Mouse (Mus musculus) forebrain, embryonic 16.5 days (tissue): ENCODE measurements around the gene Frem2. TPM values are rescaled to one million over a fixed set of nuclear protein-coding genes. Genes with fewer than 3 reads are reported as not detected.

Experiments used
- ATAC-seq: fragments of 200-750 bp; cut with Nextera tagmentation; 2 replicates; pipeline ENCODE4 v1.8.0; 2017; ENCODE audit warnings: mild to moderate bottlenecking, moderate library complexity
- H3K27ac ChIP-seq: fragments of 300-500 bp; sonication (generic); 2 replicates; pipeline ENCODE4 v1.5.1; 2014; ENCODE audit warnings: low read length, control low read depth
- H3K27me3 ChIP-seq: fragments of 300-500 bp; sonication (generic); replicated peaks from 2 replicates; pipeline ENCODE4 v1.6.1; 2014; ENCODE audit warnings: low read length; ENCODE audit not compliant: control insufficient read depth, insufficient read depth
- H3K36me3 ChIP-seq: fragments of 300-500 bp; sonication (generic); 2 replicates; pipeline ENCODE4 v1.6.1; 2014; ENCODE audit not compliant: control insufficient read depth, insufficient read depth
- H3K4me1 ChIP-seq: fragments of 300-500 bp; sonication (generic); replicated peaks from 2 replicates; pipeline ENCODE4 v1.6.1; 2014; ENCODE audit warnings: low read length; ENCODE audit not compliant: control insufficient read depth, insufficient read depth
- H3K4me2 ChIP-seq: fragments of 300-500 bp; sonication (generic); 2 replicates; pipeline ENCODE4 v1.6.1; 2014; ENCODE audit warnings: mild to moderate bottlenecking, low read length, control low read depth
- H3K4me3 ChIP-seq: fragments of 300-500 bp; sonication (generic); replicated peaks from 2 replicates; pipeline ENCODE4 v1.5.1; 2014; ENCODE audit warnings: mild to moderate bottlenecking, low read length, control low read depth
- H3K9ac ChIP-seq: fragments of 300-500 bp; sonication (generic); replicated peaks from 2 replicates; pipeline ENCODE4 v1.6.1; 2014; ENCODE audit warnings: low read depth, low read length, control low read depth
- H3K9me3 ChIP-seq: fragments of 300-500 bp; sonication (generic); 2 replicates; pipeline ENCODE4 v1.6.1; 2016; ENCODE audit warnings: low read length; ENCODE audit not compliant: control insufficient read depth
- WGBS: fragments of 180-500 bp; shearing (Covaris S2); extraction: QIAGEN DNeasy Blood & Tissue Kit; methylation state at CpG from one replicate; pipeline ENCODE4 v1.1.7; 2014; 5-methylcytosine and 5-hydroxymethylcytosine counted together
- polyA plus RNA-seq: library from polyadenylated mRNA; unstranded; fragments of >200 nt; fragmentation: Nextera tagmentation; extraction: Ambion mirVana; gene quantifications from 2 replicates; pipeline ENCODE4 v1.2.1, GENCODE M21; 2015

Gene Frem2
- polyA plus RNA-seq, 1 experiment from 2014 or later = 1.5 TPM

DNA sequence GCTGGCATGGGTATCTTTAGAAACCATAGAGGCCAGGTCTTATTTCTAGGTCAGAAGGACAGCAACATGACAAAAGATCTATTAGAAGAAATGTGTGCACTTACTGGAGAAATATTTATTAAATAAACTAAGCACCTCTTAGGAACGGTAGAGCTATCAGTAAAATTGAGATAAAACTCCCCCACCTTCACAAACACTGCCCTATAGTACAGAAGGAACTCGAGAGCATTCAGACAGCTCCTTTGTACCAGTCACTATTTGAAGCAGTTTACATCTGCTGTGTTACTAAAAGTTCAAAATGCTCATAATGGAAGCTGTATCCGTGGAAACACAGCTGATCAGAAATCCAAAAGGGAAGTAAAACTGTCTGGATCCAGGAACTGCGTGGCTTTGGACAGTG, 26.5 kb downstream of the Frem2 start:
- Histone ChIP-seq H3K27ac (no peak overlapping the region), H3K4me1 (0 out of 2 replicates have a peak, but pooled peaks cover 4% of the 10 kb centered on the region), H3K27me3 (no peaks in the 10 kb centered on the region), H3K4me3 (no peak overlapping the region), H3K4me2 (no peak overlapping the region), H3K36me3 (no peaks in the 10 kb centered on the region), H3K9me3 (no peaks in the 10 kb centered on the region), H3K9ac (no peak overlapping the region)
- ATAC-seq = no peak
- WGBS = 49% methylated on average over 4 of the region's 4 CpGs

DNA sequence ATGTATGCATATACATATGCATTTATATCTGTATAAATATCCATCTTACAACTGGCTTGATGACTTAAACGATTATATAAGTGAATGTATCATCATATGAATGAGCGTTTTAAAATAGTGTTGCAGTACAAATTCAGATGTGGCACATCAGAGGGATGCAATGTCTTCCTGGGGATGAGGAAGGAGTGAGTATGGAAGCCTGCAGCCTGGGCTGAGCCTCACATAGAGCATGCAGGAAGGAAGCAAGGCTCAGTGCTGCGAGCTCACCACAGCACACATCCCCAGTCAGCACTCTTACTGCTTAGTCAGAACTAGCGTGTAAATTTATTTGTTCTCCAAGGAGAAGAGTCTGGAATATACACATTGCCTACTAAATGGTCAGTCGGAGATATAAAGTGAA, 27.2 kb downstream of the Frem2 start:
- Histone ChIP-seq H3K9me3 (no peaks in the 10 kb centered on the region), H3K4me2 (no peak overlapping the region), H3K9ac (no peak overlapping the region), H3K4me3 (no peak overlapping the region), H3K27ac (no peak overlapping the region), H3K27me3 (no peaks in the 10 kb centered on the region), H3K36me3 (no peaks in the 10 kb centered on the region), H3K4me1 (0 out of 2 replicates have a peak, but pooled peaks cover 4% of the 10 kb centered on the region)
- ATAC-seq = no peak
- WGBS = 90% methylated on average over 5 of the region's 5 CpGs

DNA sequence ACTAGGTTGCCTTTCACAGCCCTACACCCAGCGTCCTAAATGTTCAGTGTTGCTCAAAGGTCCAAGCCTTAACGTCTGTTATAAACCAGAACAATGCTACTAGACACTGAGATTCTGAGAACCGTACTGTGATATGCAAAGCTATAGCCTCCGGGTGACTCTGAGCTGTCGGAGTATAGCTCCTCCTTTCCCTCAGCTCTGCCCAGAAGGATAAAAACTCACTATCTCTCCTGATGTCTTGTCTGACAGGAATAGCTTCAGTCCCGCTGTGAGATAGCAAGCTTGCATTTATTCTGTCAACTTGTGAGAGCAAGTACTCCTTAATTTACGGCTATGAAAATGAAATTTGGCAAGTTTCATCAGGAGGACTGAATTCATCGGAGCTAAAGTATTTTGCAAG, 33.9 kb downstream of the Frem2 start:
- Histone ChIP-seq H3K4me2 (no peak overlapping the region), H3K27me3 (no peaks in the 10 kb centered on the region), H3K27ac (no peak overlapping the region), H3K9me3 (no peaks in the 10 kb centered on the region), H3K36me3 (no peaks in the 10 kb centered on the region), H3K4me3 (no peak overlapping the region), H3K4me1 (0 out of 2 replicates have a peak, but pooled peaks cover 3% of the 10 kb centered on the region), H3K9ac (no peak overlapping the region)
- 82% methylated on average over 8 of the region's 8 CpGs for WGBS
- 0 out of 2 replicates have a peak, but pooled peaks have one; percentile 33 for ATAC-seq

DNA sequence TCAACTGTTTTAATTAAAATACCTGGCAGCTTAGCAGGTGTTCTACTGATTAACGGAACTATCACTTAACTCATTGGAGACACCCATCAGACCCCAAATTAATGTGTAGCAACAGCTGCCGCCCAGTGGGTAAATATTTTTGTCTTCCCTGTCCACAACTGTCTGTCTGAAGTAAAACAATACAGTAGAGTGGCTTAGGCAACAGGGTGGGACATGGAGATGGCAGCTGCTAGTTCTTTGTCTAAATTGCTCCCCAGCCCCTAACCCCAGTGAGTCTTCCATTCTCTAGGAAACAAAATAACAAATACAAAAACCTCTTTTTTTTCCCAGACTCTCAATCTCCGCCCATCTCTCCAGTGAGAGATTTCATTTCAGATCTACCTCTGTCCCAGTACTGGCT, 36.2 kb downstream of the Frem2 start:
- no peak overlapping the region for H3K9ac ChIP-seq
- WGBS = 47% methylated on average over 3 of the region's 3 CpGs
- H3K27ac ChIP-seq = no peak overlapping the region
- H3K27me3 ChIP-seq = no peaks in the 10 kb centered on the region
- no peaks in the 10 kb centered on the region for H3K9me3 ChIP-seq
- ATAC-seq = no peak
- H3K4me2 ChIP-seq = no peak overlapping the region
- H3K36me3 ChIP-seq = no peaks in the 10 kb centered on the region
- no peak overlapping the region for H3K4me3 ChIP-seq
- H3K4me1 ChIP-seq = 0 out of 2 replicates have a peak, but pooled peaks cover 3% of the 10 kb centered on the region

DNA sequence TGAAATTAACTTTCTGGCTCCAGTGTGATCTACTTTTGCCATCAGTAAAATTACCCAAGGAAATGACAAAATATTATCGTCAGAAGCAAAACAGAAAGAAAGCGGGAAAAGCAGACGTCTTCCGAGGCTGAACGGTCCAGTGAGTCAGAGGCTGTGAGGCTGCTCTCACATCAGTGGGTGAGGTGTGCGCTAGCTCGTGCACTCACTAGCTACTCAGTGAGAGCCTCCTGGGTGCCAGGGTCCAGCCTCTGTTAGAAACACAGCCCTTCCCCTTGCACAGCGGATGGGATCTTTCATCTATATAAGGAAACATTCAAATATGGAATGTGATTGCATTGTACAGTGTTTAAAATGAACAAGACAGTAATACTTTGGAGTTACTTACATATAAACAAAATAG, 36.8 kb downstream of the Frem2 start:
- Histone ChIP-seq H3K36me3 (no peaks in the 10 kb centered on the region), H3K9me3 (no peaks in the 10 kb centered on the region), H3K9ac (no peak overlapping the region), H3K4me2 (no peak overlapping the region), H3K4me3 (no peak overlapping the region), H3K27me3 (no peaks in the 10 kb centered on the region), H3K27ac (no peak overlapping the region), H3K4me1 (0 out of 2 replicates have a peak, but pooled peaks cover 3% of the 10 kb centered on the region)
- ATAC-seq = no peak
- 88% methylated on average over 8 of the region's 8 CpGs for WGBS

DNA sequence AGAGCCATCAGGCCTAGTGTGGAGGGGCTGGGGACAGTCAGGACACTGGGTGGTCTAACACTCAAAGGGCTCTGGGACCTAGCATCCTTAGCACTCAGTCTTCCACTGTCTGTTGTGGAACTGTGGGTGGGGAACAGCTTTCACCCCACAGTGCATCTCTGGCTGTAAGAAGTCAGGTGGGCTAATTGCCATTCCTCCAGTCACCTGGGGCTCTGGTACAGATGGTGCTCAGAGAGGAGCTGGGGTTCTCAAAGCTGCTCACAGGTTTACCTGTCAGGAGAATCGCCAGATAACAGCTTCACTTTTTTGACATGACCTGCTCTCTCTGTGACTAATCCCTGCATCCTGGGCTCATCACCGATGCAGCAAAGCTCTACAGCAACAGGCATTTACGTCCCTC, 46.0 kb downstream of the Frem2 start:
- Histone ChIP-seq H3K36me3 (no peaks in the 10 kb centered on the region), H3K4me3 (no peak overlapping the region), H3K4me2 (no peak overlapping the region), H3K9me3 (no peaks in the 10 kb centered on the region), H3K27me3 (no peaks in the 10 kb centered on the region), H3K27ac (no peak overlapping the region), H3K4me1 (no peaks in the 10 kb centered on the region), H3K9ac (no peak overlapping the region)
- no peak for ATAC-seq
- WGBS = 83% methylated on average over 3 of the region's 3 CpGs

DNA sequence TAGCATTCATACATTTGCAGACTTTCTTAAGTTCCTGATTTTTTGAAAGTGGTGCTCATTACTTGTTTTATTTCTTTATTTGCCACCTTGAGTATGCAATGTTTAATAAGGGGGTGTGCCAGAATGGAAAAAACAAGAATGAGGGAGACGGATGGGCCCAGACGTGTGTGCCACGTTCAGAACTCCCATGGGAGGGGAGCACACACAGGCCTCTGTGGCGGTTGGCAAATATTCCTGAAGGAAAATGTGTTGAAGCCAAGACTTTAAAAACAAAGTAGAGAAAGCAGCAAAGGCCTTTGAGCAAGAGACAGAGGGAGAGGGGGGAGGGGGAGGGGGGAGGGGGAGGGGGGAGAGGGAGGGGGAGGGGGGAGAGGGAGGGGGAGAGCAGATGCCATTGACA, 47.3 kb downstream of the Frem2 start:
- ATAC-seq = no peak
- H3K9ac ChIP-seq = no peak overlapping the region
- H3K9me3 ChIP-seq = no peaks in the 10 kb centered on the region
- no peaks in the 10 kb centered on the region for H3K36me3 ChIP-seq
- no peak overlapping the region for H3K4me3 ChIP-seq
- 27% methylated on average over 4 of the region's 4 CpGs for WGBS
- H3K4me2 ChIP-seq = no peak overlapping the region
- no peak overlapping the region for H3K27ac ChIP-seq
- no peaks in the 10 kb centered on the region for H3K27me3 ChIP-seq
- no peaks in the 10 kb centered on the region for H3K4me1 ChIP-seq

DNA sequence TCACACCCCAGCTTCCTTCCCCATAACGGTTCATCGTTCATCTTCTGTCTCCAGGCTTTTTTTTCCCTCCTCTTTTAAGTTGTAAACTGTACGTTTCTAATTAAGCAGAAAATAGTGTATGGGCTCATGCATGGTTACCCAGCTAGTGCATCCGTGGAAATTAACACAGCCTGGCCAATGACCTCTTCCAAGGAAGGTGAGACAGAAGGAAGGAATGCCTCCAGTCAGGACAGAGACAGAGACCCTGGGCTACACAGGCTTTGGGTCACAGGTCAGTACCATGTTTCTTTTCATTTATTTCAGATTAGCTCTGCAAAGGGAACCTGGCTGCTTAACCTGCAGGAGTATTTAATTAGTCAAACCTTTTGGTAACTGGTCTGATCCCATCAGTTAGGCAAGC, 57.0 kb downstream of the Frem2 start:
- Histone ChIP-seq H3K36me3 (no peaks in the 10 kb centered on the region), H3K4me3 (no peak overlapping the region), H3K4me1 (no peaks in the 10 kb centered on the region), H3K9me3 (no peaks in the 10 kb centered on the region), H3K4me2 (no peak overlapping the region), H3K27ac (no peak overlapping the region), H3K27me3 (no peaks in the 10 kb centered on the region), H3K9ac (no peak overlapping the region)
- 43% methylated on average over 4 of the region's 4 CpGs for WGBS
- no peak for ATAC-seq

DNA sequence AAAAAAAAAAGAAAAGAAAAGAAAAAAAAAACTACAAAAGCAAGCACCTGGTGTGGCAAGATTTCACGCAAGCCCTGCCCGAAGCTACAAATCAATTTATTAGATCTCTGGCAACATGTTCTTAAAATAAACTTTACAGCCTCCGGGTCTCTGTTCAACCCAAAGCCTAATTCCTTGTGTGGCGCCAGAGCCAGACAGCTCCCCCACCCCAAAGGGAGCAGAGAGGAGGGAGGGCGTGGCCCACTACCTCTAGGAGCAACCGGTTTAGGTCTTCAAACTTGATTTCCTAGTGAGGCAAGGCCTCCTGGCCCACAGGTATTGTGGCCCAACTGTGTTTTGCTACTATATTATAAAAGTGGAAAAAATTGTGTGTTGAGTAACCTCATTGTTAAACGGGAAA, 57.8 kb downstream of the Frem2 start:
- no peaks in the 10 kb centered on the region for H3K4me1 ChIP-seq
- H3K27me3 ChIP-seq = no peaks in the 10 kb centered on the region
- H3K4me3 ChIP-seq = no peak overlapping the region
- no peaks in the 10 kb centered on the region for H3K36me3 ChIP-seq
- no peaks in the 10 kb centered on the region for H3K9me3 ChIP-seq
- H3K4me2 ChIP-seq = no peak overlapping the region
- 48% methylated on average over 7 of the region's 7 CpGs for WGBS
- no peak for ATAC-seq
- no peak overlapping the region for H3K9ac ChIP-seq
- H3K27ac ChIP-seq = no peak overlapping the region

DNA sequence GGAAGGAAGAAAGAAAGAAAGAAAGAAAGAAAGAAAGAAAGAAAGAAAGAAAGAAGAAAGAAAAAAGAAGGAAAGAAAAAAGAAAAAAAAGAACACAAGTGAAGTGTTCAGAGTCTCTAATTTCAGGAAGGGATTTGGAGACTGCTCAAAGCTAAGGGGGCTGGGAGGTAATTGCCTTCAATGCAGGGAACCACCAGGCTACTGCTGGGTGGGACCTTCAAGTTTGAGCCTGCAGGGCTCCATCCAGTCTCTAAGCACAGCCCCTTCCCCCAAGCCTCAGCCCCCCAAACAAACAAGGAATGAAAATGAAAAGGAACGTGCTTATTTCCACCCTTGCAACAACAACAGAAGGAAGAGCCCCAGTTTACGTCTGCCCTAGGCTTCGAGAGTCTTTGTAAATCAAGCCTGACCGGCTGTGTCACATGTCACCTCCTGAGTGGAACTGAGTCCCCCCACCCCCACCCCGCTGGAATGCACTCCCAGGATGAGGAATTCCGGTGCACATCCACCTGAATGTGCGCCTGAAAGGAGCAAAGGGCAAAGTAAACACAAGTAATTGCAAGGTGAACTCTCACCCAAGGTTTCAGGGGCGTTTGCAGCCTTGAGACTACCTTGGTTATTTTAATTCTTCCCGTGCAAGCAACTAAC, 58.9 kb downstream of the Frem2 start:
- no peak overlapping the region for H3K27ac ChIP-seq
- H3K4me1 ChIP-seq = no peaks in the 10 kb centered on the region
- no peaks in the 10 kb centered on the region for H3K36me3 ChIP-seq
- H3K9ac ChIP-seq = no peak overlapping the region
- no peak for ATAC-seq
- no peak overlapping the region for H3K4me3 ChIP-seq
- H3K9me3 ChIP-seq = no peaks in the 10 kb centered on the region
- no peak overlapping the region for H3K4me2 ChIP-seq
- no peaks in the 10 kb centered on the region for H3K27me3 ChIP-seq
- 8% methylated on average over 9 of the region's 9 CpGs for WGBS
